Mouse (Mus musculus): Measurements from ENCODE around the gene H2-D1.

DNA sequence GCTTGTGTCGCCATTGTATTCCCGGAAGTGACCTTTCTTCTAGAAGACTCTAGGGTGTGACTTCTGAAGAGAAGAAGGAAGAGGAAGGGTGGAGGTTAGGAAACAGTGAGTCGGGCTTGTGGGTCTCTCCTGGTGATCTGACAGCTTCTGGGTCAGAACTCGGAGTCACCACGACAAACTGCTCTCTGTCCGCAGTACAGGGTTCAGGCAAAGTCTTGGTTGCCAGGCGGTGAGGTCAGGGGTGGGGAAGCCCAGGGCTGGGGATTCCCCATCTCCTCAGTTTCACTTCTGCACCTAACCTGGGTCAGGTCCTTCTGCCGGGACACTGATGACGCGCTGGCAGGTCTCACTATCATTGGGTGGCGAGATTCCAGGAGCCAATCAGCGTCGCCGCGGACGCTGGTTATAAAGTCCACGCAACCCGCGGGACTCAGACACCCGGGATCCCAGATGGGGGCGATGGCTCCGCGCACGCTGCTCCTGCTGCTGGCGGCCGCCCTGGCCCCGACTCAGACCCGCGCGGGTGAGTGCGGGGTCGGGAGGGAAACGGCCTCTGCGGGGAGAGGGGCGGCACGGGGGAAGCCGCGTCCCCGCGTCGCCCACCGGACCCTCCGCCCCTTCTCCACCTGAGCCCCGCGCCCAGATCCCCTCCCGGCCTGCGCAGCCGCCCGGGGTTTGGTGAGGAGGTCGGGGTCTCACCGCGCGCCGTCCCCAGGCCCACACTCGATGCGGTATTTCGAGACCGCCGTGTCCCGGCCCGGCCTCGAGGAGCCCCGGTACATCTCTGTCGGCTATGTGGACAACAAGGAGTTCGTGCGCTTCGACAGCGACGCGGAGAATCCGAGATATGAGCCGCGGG, at the start of gene H2-D1:
- TF ChIP-seq CTCF (IDR thresholded peaks at IDR 0.05; ENCODE audit: low read depth) (no peak), EP300 (optimal IDR thresholded peaks at IDR 0.05) (no peak)

All from stomach, postnatal 0 days (tissue).